ENCODE assay signal across 9 mouse cellular contexts in the genomic region with DNA sequence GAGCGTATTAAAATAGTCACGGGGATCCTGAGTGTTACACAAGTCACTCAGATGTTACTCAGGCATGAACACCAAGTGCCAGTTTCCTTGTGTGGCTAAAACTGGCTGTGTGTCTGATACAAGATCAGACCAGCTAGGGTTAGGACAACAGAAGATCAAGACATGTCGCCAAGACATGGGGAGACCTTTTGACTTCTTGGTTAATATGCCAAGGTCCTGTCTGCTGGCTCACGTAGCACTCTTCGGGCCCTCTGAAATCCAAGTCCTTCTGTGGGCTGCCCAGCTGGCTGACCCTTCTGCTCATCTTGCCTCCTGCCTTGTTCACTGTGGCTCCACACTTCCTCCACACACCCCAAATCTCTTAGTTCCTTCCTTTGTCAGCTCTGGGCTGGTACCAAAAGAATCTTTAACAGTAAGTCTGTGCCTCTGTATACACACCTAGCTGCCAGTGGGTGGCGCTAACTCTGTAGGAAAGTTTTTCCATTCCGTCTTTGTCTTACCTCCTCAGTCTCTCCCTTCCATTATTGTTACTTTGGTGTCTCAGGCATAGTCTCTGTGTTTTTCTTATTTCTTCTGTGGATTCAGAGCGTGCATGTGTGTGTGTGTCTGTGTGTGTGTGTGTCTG. TPM values are rescaled to one million over a fixed set of nuclear protein-coding genes. Genes with fewer than 3 reads are reported as not detected.
DNase-seq lines count a peak whose midpoint lies in the region; ATAC-seq and TF ChIP-seq lines count a peak whose summit lies in the region.
"Had no signal": no experiment of that assay in that cellular context is flagged by ENCODE, and none has a peak within 500 bp of the region (broad histone marks: within the 10 kb centered on the region; RNA-seq: fewer than 3 reads in every experiment).

No protein-coding gene starts in this region.

- intact Hi-C loops in heart, adult 2 months (cut with DNase I) = loop anchor here (5.0 kb wide), 1 partner anchor 54 kb away; no protein-coding TSS in a partner anchor

- no peak overlapping the region for H3K27ac ChIP-seq in heart, adult 2 months
- H3K27ac ChIP-seq in heart, embryonic 11.5 days (ENCODE audit: low read depth, low read length) = no peak overlapping the region
- H3K27ac ChIP-seq: heart, embryonic 13.5 days had no signal

- no peak for ATAC-seq in heart, embryonic 11.5 days (replicated peaks; ENCODE audit: insufficient number of reproducible peaks, low FRiP score, low TSS enrichment)

- DNase-seq in heart, adult 2 months = no peak
- DNase-seq in thymus, postnatal 0 days (ENCODE audit: low spot score) = peak; percentile 14
- DNase-seq in thymus, postnatal 10 days (ENCODE audit: low spot score in 2 of 2) = no peak
- peak; percentile 62 for DNase-seq in embryo, embryonic 11 days
- peak; percentile 46 for DNase-seq in lung, postnatal 36 days
- no peak for DNase-seq in frontal cortex, postnatal 25 days (ENCODE audit: low spot score in 2 of 2)
- no peak for DNase-seq in right cerebral cortex, adult 18-20 months

- H3K4me1 ChIP-seq in heart, adult 2 months (ENCODE audit: control insufficient read depth, insufficient read depth, low read length) = no peaks in the 10 kb centered on the region
- H3K4me1 ChIP-seq in heart, embryonic 11.5 days (ENCODE audit: control insufficient read depth, insufficient read depth, low read length) = peaks cover 16% of the 10 kb centered on the region

- no peak for TF ChIP-seq EP300 in heart, adult 2 months (IDR thresholded peaks at IDR 0.05; ENCODE audit: insufficient read depth, low read depth, low read length)

- no peaks in the 10 kb centered on the region for H3K79me2 ChIP-seq in heart, adult 2 months (replicated peaks; ENCODE audit: control insufficient read depth, insufficient read depth, low read length)

- no peak overlapping the region for H3K4me3 ChIP-seq in heart, adult 2 months
- no peak overlapping the region for H3K4me3 ChIP-seq in heart, embryonic 11.5 days (ENCODE audit: low read depth, low read length)
- H3K4me3 ChIP-seq: heart, embryonic 13.5 days had no signal

- no peaks in the 10 kb centered on the region for H3K27me3 ChIP-seq in heart, adult 2 months (ENCODE audit: control insufficient read depth, insufficient read depth, low read length)
- no peaks in the 10 kb centered on the region for H3K27me3 ChIP-seq in heart, embryonic 11.5 days (ENCODE audit: control insufficient read depth, insufficient read depth, low read length)

- TF ChIP-seq POLR2A in heart, adult 2 months (IDR thresholded peaks at IDR 0.05; ENCODE audit: insufficient read depth, low read depth, low read length) = no peak

- WGBS in heart, adult 2 months = 70% methylated on average over 8 of the region's 8 CpGs
- WGBS in heart, embryonic 11.5 days (ENCODE audit: insufficient replicate concordance) = 75% methylated on average over 8 of the region's 8 CpGs

- no peak overlapping the region for H3K9ac ChIP-seq in heart, adult 2 months (ENCODE audit: low read depth, low read length)
- no peak overlapping the region for H3K9ac ChIP-seq in heart, embryonic 11.5 days (ENCODE audit: low read depth, low read length)
- H3K9ac ChIP-seq: heart, embryonic 13.5 days had no signal

- H3K4me2 ChIP-seq in heart, embryonic 11.5 days = no peak overlapping the region
- H3K4me2 ChIP-seq: heart, embryonic 13.5 days had no signal

- H3K36me3 ChIP-seq in heart, adult 2 months (ENCODE audit: control insufficient read depth, insufficient read depth, low read length) = no peaks in the 10 kb centered on the region
- no peaks in the 10 kb centered on the region for H3K36me3 ChIP-seq in heart, embryonic 11.5 days (ENCODE audit: control insufficient read depth, insufficient read depth, low read length)
- H3K36me3 ChIP-seq: heart, embryonic 13.5 days had no signal

- peak; percentile 73 for TF ChIP-seq CTCF in heart, adult 2 months (IDR thresholded peaks at IDR 0.05)

- H3K9me3 ChIP-seq in heart, embryonic 11.5 days (replicated peaks; ENCODE audit: control insufficient read depth, low read length) = no peaks in the 10 kb centered on the region; the same call in 1 of the 2 replicates
- H3K9me3 ChIP-seq: heart, embryonic 13.5 days had no signal

RNA-seq across cellular contexts. Expression of a gene that starts 38.5 kb away (rescaled TPM):
- 10 to 100 TPM; 32.4 to 41.5 TPM for total RNA-seq in heart, adult 2 months (2021)
- polyA plus RNA-seq in heart, adult 2 months (2012; rRNA removed) = 10.7 and 23.3 TPM in 2 replicates
- 1.6 and 1.7 TPM in 2 replicates for polyA plus RNA-seq in heart, embryonic 11.5 days (2014; fragmentation: Nextera tagmentation; extraction: Ambion mirVana)
- 2.4 and 2.6 TPM in 2 replicates for polyA plus RNA-seq in thymus, postnatal 0 days (2015; fragmentation: Nextera tagmentation; extraction: Ambion mirVana)

Comparison
In these comparisons a context has a peak if more than half of its experiments do, and no peak if none do; other contexts are left out.
1. DNase-seq: peak in thymus, postnatal 0 days (single experiment), embryo, embryonic 11 days (single experiment) and lung, postnatal 36 days (single experiment); none in heart, adult 2 months (0 of 2), thymus, postnatal 10 days (0 of 2), frontal cortex, postnatal 25 days (0 of 2) and right cerebral cortex, adult 18-20 months (single experiment).